Mouse (Mus musculus) lung, adult 2 months (tissue): ENCODE measurements around the gene Paxbp1.

ENCODE experiments used
- CTCF ChIP-seq: fragments of 200-500 bp; IDR thresholded peaks from 2 replicates; pipeline ENCODE4 v1.5.1; 2011; ENCODE audit warnings: mild to moderate bottlenecking, low read length, control low read depth; ENCODE audit not compliant: insufficient read depth
- POLR2A ChIP-seq: fragments of 200-500 bp; IDR thresholded peaks from 2 replicates; pipeline ENCODE4 v1.6.1; 2011; ENCODE audit warnings: low read depth, mild to moderate bottlenecking, control low read depth, low read length, borderline replicate concordance; ENCODE audit errors: extremely low read depth

- TF ChIP-seq POLR2A (no peak), CTCF (no peak)
These were observed 31.8 kb upstream of the Paxbp1 start for GRCm38 (mm10) chr16:91076180-91076579.
